Mouse (Mus musculus) neural tube, embryonic 13.5 days (tissue): ENCODE results near the gene Cerk. TPM values are rescaled to one million over a fixed set of nuclear protein-coding genes. Genes with fewer than 3 reads are reported as not detected.
"Not testable (repeated sequence)": the region's sequence is repeated elsewhere in the genome, so short reads cannot be mapped to it uniquely, and the experiment has no call there.

Source experiments
- ATAC-seq: fragments of 200-750 bp; cut with Nextera tagmentation; 2 replicates; pipeline ENCODE4 v1.8.0; 2017; ENCODE audit warnings: low read depth, mild to moderate bottlenecking, moderate TSS enrichment, moderate library complexity
- H3K27ac ChIP-seq: fragments of 300-500 bp; sonication (generic); replicated peaks from 2 replicates; pipeline ENCODE4 v1.5.1; 2015; ENCODE audit warnings: moderate library complexity, mild to moderate bottlenecking, inconsistent platforms
- H3K27me3 ChIP-seq: fragments of 300-500 bp; sonication (generic); 2 replicates; pipeline ENCODE4 v1.6.1; 2015; ENCODE audit warnings: mild to moderate bottlenecking, inconsistent platforms
- H3K36me3 ChIP-seq: fragments of 300-500 bp; sonication (generic); 2 replicates; pipeline ENCODE4 v1.6.1; 2015; ENCODE audit warnings: mild to moderate bottlenecking, inconsistent platforms
- H3K4me1 ChIP-seq: fragments of 300-500 bp; sonication (generic); replicated peaks from 2 replicates; pipeline ENCODE4 v1.6.1; 2015; ENCODE audit warnings: inconsistent platforms
- H3K4me2 ChIP-seq: fragments of 300-500 bp; sonication (generic); 2 replicates; pipeline ENCODE4 v1.6.1; 2015; ENCODE audit warnings: inconsistent platforms, mild to moderate bottlenecking, moderate library complexity
- H3K4me3 ChIP-seq: fragments of 300-500 bp; sonication (generic); 2 replicates; pipeline ENCODE4 v1.5.1; 2015; ENCODE audit warnings: mild to moderate bottlenecking, inconsistent platforms
- H3K9ac ChIP-seq: fragments of 300-500 bp; sonication (generic); 2 replicates; pipeline ENCODE4 v1.6.1; 2015; ENCODE audit warnings: moderate library complexity, mild to moderate bottlenecking, inconsistent platforms
- H3K9me3 ChIP-seq: fragments of 300-500 bp; sonication (generic); 2 replicates; pipeline ENCODE4 v1.6.1; 2016; ENCODE audit warnings: inconsistent platforms
- WGBS: fragments of 180-500 bp; shearing (Covaris S2); methylation state at CpG from one replicate; pipeline ENCODE4 v1.1.7; 2015; 5-methylcytosine and 5-hydroxymethylcytosine counted together
- polyA plus RNA-seq: library from polyadenylated mRNA; unstranded; fragments of >200 nt; fragmentation: Nextera tagmentation; extraction: Ambion mirVana; gene quantifications from 2 replicates; pipeline ENCODE4 v1.2.1, GENCODE M21; 2015

Gene Cerk
- polyA plus RNA-seq, 1 experiment from 2014 or later = 30.4 TPM

GRCm38 (mm10) chr15:86104401-86105344, 81.3 kb downstream of the Cerk start:
- 93% methylated on average over 19 of the region's 19 CpGs for WGBS
- peaks cover 45% of the 10 kb centered on the region for H3K36me3 ChIP-seq

GRCm38 (mm10) chr15:86102308-86102707, 83.6 kb downstream of the Cerk start:
- Histone ChIP-seq H3K4me2 (no peak overlapping the region), H3K9me3 (no peaks in the 10 kb centered on the region), H3K36me3 (peaks cover 51% of the 10 kb centered on the region), H3K4me1 (peaks cover 9% of the 10 kb centered on the region), H3K27me3 (no peaks in the 10 kb centered on the region), H3K9ac (no peak overlapping the region), H3K27ac (no peak overlapping the region), H3K4me3 (no peak overlapping the region)
- WGBS = 91% methylated on average over 15 of the region's 15 CpGs
- no peak for ATAC-seq

More at GRCm38 (mm10) chr15:86104401-86105344, 81.3 kb downstream of the Cerk start:
- no peak for ATAC-seq
- no peak overlapping the region for H3K4me2 ChIP-seq
- H3K27me3 ChIP-seq = no peaks in the 10 kb centered on the region
- H3K4me1 ChIP-seq = peaks cover 23% of the 10 kb centered on the region
- H3K4me3 ChIP-seq = no peak overlapping the region
- H3K9ac ChIP-seq = no peak overlapping the region
- H3K9me3 ChIP-seq = no peaks in the 10 kb centered on the region
- H3K27ac ChIP-seq = no peak overlapping the region

- WGBS = 84% methylated on average over 9 of the region's 9 CpGs
- Histone ChIP-seq H3K27ac (no peak overlapping the region), H3K4me2 (no peak overlapping the region), H3K9ac (no peak overlapping the region), H3K27me3 (no peaks in the 10 kb centered on the region), H3K4me1 (peaks cover 9% of the 10 kb centered on the region), H3K9me3 (no peaks in the 10 kb centered on the region), H3K36me3 (peaks cover 51% of the 10 kb centered on the region), H3K4me3 (no peak overlapping the region)
- no peak for ATAC-seq
Observed at GRCm38 (mm10) chr15:86101585-86101984, 84.4 kb downstream of the Cerk start.

GRCm38 (mm10) chr15:86097871-86098270, 88.1 kb downstream of the Cerk start:
- 52% methylated on average over 2 of the region's 2 CpGs for WGBS

GRCm38 (mm10) chr15:86096604-86097020, 89.3 kb downstream of the Cerk start:
- not testable (repeated sequence) for H3K27ac ChIP-seq, ATAC-seq, H3K4me2 ChIP-seq, H3K27me3 ChIP-seq, H3K9me3 ChIP-seq, H3K9ac ChIP-seq, H3K4me3 ChIP-seq
- H3K36me3 ChIP-seq = peaks cover 37% of the 10 kb centered on the region
- WGBS = 88% methylated on average over 5 of the region's 5 CpGs
- peaks cover 13% of the 10 kb centered on the region for H3K4me1 ChIP-seq

More at GRCm38 (mm10) chr15:86097871-86098270, 88.1 kb downstream of the Cerk start:
- Histone ChIP-seq H3K27me3 (no peaks in the 10 kb centered on the region), H3K36me3 (peaks cover 41% of the 10 kb centered on the region), H3K4me1 (peaks cover 3% of the 10 kb centered on the region), H3K4me2 (no peak overlapping the region), H3K9ac (no peak overlapping the region), H3K9me3 (no peaks in the 10 kb centered on the region), H3K4me3 (no peak overlapping the region), H3K27ac (no peak overlapping the region)
- ATAC-seq = no peak

- Histone ChIP-seq H3K4me3 (no peak overlapping the region), H3K9me3 (no peaks in the 10 kb centered on the region), H3K36me3 (peaks cover 32% of the 10 kb centered on the region), H3K9ac (no peak overlapping the region), H3K27me3 (no peaks in the 10 kb centered on the region), H3K4me1 (peaks cover 19% of the 10 kb centered on the region), H3K4me2 (no peak overlapping the region), H3K27ac (no peak overlapping the region)
- no peak for ATAC-seq
- 90% methylated on average over 17 of the region's 17 CpGs for WGBS
Observed at GRCm38 (mm10) chr15:86095722-86096603, 90.0 kb downstream of the Cerk start.

GRCm38 (mm10) chr15:86094324-86095121, 91.4 kb downstream of the Cerk start:
- 88% methylated on average over 10 of the region's 10 CpGs for WGBS
- H3K9ac ChIP-seq = no peak overlapping the region
- H3K27ac ChIP-seq = no peak overlapping the region
- H3K4me2 ChIP-seq = no peak overlapping the region
- peaks cover 33% of the 10 kb centered on the region for H3K4me1 ChIP-seq
- no peaks in the 10 kb centered on the region for H3K27me3 ChIP-seq
- peaks cover 27% of the 10 kb centered on the region; the same call in 1 of the 2 replicates for H3K36me3 ChIP-seq
- no peak overlapping the region for H3K4me3 ChIP-seq
- ATAC-seq = no peak
- H3K9me3 ChIP-seq = no peaks in the 10 kb centered on the region

GRCm38 (mm10) chr15:86093236-86093635, 92.7 kb downstream of the Cerk start:
- H3K4me2 ChIP-seq = no peak overlapping the region
- no peak overlapping the region for H3K4me3 ChIP-seq
- H3K9ac ChIP-seq = no peak overlapping the region
- peaks cover 45% of the 10 kb centered on the region for H3K4me1 ChIP-seq
- ATAC-seq = no peak
- 92% methylated on average over 1 of the region's 1 CpGs for WGBS
- peaks cover 22% of the 10 kb centered on the region; the same call in 1 of the 2 replicates for H3K36me3 ChIP-seq
- no peaks in the 10 kb centered on the region for H3K27me3 ChIP-seq
- H3K27ac ChIP-seq = no peak overlapping the region
- H3K9me3 ChIP-seq = no peaks in the 10 kb centered on the region

GRCm38 (mm10) chr15:86091998-86092670, 93.8 kb downstream of the Cerk start:
- peak overlapping the region; percentile 47; the same call in 1 of the 2 replicates for H3K27ac ChIP-seq

GRCm38 (mm10) chr15:86091201-86091997, 94.5 kb downstream of the Cerk start:
- Histone ChIP-seq H3K9me3 (no peaks in the 10 kb centered on the region), H3K4me3 (no peak overlapping the region), H3K27me3 (no peaks in the 10 kb centered on the region), H3K4me1 (peaks cover 60% of the 10 kb centered on the region), H3K36me3 (peaks cover 19% of the 10 kb centered on the region; the same call in 1 of the 2 replicates), H3K27ac (peak overlapping the region; percentile 81; the same call in 1 of the 2 replicates), H3K9ac (peak overlapping the region; percentile 0; the same call in 1 of the 2 replicates), H3K4me2 (no peak overlapping the region)
- ATAC-seq = no peak
- WGBS = 91% methylated on average over 23 of the region's 23 CpGs

More at GRCm38 (mm10) chr15:86091998-86092670, 93.8 kb downstream of the Cerk start:
- no peak overlapping the region for H3K4me3 ChIP-seq
- ATAC-seq = no peak
- H3K4me1 ChIP-seq = peaks cover 53% of the 10 kb centered on the region
- H3K4me2 ChIP-seq = no peak overlapping the region
- H3K36me3 ChIP-seq = peaks cover 20% of the 10 kb centered on the region; the same call in 1 of the 2 replicates
- H3K27me3 ChIP-seq = no peaks in the 10 kb centered on the region
- H3K9ac ChIP-seq = no peak overlapping the region
- WGBS = 81% methylated on average over 12 of the region's 12 CpGs
- no peaks in the 10 kb centered on the region for H3K9me3 ChIP-seq
